Mouse (Mus musculus): ENCODE data around the gene Rapgef4. TPM values are rescaled to one million over a fixed set of nuclear protein-coding genes. Genes with fewer than 3 reads are reported as not detected.

The Rapgef4 gene
- polyA plus RNA-seq, 1 experiment from 2014 or later = 2.9 TPM

GRCm38 (mm10) chr2:71992129-71992528 lies 11.1 kb downstream of the Rapgef4 start:
- H3K9me3 ChIP-seq = 0 out of 2 replicates have a peak, but pooled peaks cover 4% of the 10 kb centered on the region

DNA sequence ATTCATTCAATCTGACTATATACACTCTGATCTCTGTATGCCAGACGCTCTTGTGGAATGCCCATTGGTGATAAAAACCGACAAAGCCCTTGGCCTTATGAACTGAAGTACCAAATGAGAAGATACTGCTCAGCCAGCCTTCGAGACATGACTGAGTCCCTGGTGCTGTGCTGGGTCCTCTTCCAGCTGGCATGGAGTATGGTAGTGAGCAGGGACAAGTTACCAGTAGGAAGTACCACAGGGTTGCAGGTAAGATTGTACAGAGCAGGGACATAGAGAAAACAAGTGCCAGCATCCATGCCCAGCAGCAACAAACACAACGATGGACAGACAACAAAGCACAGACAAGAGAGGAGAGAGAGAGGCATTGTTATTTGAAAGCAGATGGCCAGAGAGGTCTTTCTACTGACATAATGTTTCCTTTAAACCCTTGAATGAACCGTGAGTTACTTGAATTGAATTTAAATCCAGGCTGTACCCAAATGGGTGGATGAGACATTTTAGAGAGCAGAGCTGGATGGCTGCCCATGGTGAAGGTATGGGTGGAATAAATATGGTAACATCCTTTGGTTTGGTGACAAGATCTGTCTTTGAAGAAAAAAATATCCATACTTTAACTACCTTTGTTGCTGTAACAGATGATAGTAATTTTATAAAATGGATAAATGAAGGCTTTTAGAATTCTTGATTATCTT lies 12.8 kb downstream of the Rapgef4 start:
- no peak overlapping the region for H3K4me3 ChIP-seq
- 0 out of 2 replicates have a peak, but pooled peaks cover 4% of the 10 kb centered on the region for H3K9me3 ChIP-seq
- 85% methylated on average over 5 of the region's 5 CpGs for whole genome bisulfite sequencing
- H3K4me1 ChIP-seq (replicated peaks) = peaks cover under 1% of the 10 kb centered on the region; the same call in 1 of the 2 replicates
- no peak for DNase-seq (ENCODE audit: low spot score)
- no peaks in the 10 kb centered on the region for H3K27me3 ChIP-seq (ENCODE audit: insufficient read depth, poor library complexity, severe bottlenecking)
- no peak overlapping the region for H3K27ac ChIP-seq
- H3K36me3 ChIP-seq = no peaks in the 10 kb centered on the region

More at GRCm38 (mm10) chr2:71992129-71992528, 11.1 kb downstream of the Rapgef4 start:
- H3K27me3 ChIP-seq (ENCODE audit: insufficient read depth, poor library complexity, severe bottlenecking) = no peaks in the 10 kb centered on the region
- WGBS = 91% methylated on average over 3 of the region's 3 CpGs
- no peaks in the 10 kb centered on the region for H3K36me3 ChIP-seq
- H3K27ac ChIP-seq = no peak overlapping the region
- DNase-seq (ENCODE audit: low spot score) = no peak
- no peak overlapping the region for H3K4me3 ChIP-seq
- H3K4me1 ChIP-seq (replicated peaks) = peaks cover 9% of the 10 kb centered on the region; the same call in 1 of the 2 replicates

DNA sequence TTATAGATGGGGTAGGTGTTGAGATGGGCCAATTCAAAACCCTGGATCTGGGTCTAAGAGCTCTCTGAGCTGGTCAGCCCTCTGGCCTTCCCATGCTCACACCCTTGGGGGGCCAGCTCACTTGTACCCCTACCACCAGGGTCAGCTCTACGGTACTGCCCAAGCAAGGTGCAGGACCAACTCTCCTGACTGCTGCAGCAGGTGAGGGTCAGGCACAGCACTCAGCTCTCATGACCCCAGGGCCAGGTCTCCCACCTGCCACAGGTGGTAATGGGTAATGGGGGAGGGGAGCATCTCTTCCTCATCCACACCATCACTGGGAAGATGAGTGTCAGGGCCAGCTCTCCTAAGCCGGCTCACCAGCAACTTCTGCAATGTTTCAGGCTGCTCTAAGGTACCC lies 17.5 kb downstream of the Rapgef4 start:
- 92% methylated on average over 2 of the region's 2 CpGs for WGBS
- no peak for DNase-seq (ENCODE audit: low spot score)
- Histone ChIP-seq H3K27me3 (ENCODE audit: insufficient read depth, poor library complexity, severe bottlenecking) (no peaks in the 10 kb centered on the region), H3K36me3 (no peaks in the 10 kb centered on the region), H3K27ac (no peak overlapping the region), H3K4me3 (no peak overlapping the region), H3K9me3 (0 out of 2 replicates have a peak, but pooled peaks cover 4% of the 10 kb centered on the region), H3K4me1 (replicated peaks) (no peaks in the 10 kb centered on the region)

DNA sequence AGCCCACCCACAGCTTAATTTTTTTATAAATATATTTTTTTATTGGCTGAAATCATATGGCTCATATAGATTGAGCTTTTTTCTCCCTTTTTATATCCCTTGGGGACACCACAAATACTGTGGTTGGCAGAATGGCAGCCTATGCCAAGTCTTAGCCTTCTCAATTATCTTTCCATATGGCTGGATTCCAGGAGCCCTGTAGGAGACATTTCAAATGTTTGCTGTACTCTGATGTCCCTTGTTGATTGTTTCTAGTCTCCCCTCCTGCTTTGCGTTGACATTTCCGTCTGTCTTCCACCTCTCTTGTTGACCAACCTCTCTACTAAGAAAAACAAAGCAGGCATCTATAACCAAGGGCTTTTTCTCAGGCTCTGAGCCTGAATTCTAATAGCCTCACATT lies 19.1 kb downstream of the Rapgef4 start:
- no peak for DNase-seq (ENCODE audit: low spot score)
- Histone ChIP-seq H3K27ac (no peak overlapping the region), H3K27me3 (ENCODE audit: insufficient read depth, poor library complexity, severe bottlenecking) (no peaks in the 10 kb centered on the region), H3K36me3 (no peaks in the 10 kb centered on the region), H3K4me1 (replicated peaks) (no peaks in the 10 kb centered on the region), H3K4me3 (no peak overlapping the region), H3K9me3 (no peaks in the 10 kb centered on the region)
- 83% methylated on average over 2 of the region's 2 CpGs for WGBS

GRCm38 (mm10) chr2:72002843-72003370 lies 21.9 kb downstream of the Rapgef4 start:
- Histone ChIP-seq H3K36me3 (no peaks in the 10 kb centered on the region), H3K9me3 (no peaks in the 10 kb centered on the region), H3K4me1 (replicated peaks) (no peaks in the 10 kb centered on the region), H3K4me3 (no peak overlapping the region), H3K27me3 (ENCODE audit: insufficient read depth, poor library complexity, severe bottlenecking) (no peaks in the 10 kb centered on the region), H3K27ac (no peak overlapping the region)
- DNase-seq (ENCODE audit: low spot score) = no peak
- WGBS = 82% methylated on average over 5 of the region's 5 CpGs

- DNase-seq (ENCODE audit: low spot score) = no peak
- Histone ChIP-seq H3K4me3 (no peak overlapping the region), H3K27ac (no peak overlapping the region), H3K36me3 (no peaks in the 10 kb centered on the region), H3K9me3 (no peaks in the 10 kb centered on the region), H3K27me3 (ENCODE audit: insufficient read depth, poor library complexity, severe bottlenecking) (no peaks in the 10 kb centered on the region), H3K4me1 (replicated peaks) (no peaks in the 10 kb centered on the region)
- WGBS = 87% methylated on average over 13 of the region's 13 CpGs
Observed at GRCm38 (mm10) chr2:72003756-72004525, 22.9 kb downstream of the Rapgef4 start.

DNA sequence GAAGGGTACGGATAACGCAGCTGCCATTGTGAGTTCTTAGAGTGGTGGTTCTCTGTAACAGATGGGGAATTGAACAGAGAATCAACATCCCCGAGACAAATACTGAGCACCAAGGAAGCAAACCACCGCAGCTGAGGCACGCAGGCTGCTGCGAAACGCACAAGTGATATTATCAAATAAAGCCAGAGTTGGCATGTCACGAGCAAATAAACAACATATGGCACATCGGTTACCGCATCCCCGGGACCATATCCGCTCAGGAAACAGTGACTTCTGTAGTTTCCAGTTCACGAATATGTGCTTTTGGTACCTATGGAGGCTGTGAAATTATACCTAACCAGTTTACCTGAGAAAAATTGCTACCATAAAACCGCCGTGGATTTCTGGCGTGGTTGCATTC lies 24.0 kb downstream of the Rapgef4 start:
- Histone ChIP-seq H3K27me3 (ENCODE audit: insufficient read depth, poor library complexity, severe bottlenecking) (no peaks in the 10 kb centered on the region), H3K4me1 (replicated peaks) (no peaks in the 10 kb centered on the region), H3K4me3 (no peak overlapping the region), H3K36me3 (no peaks in the 10 kb centered on the region), H3K9me3 (no peaks in the 10 kb centered on the region), H3K27ac (no peak overlapping the region)
- 93% methylated on average over 16 of the region's 16 CpGs for WGBS
- DNase-seq (ENCODE audit: low spot score) = no peak

GRCm38 (mm10) chr2:72009446-72010218 lies 28.6 kb downstream of the Rapgef4 start:
- Histone ChIP-seq H3K4me3 (no peak overlapping the region), H3K4me1 (replicated peaks) (no peaks in the 10 kb centered on the region), H3K27ac (no peak overlapping the region), H3K9me3 (no peaks in the 10 kb centered on the region), H3K36me3 (no peaks in the 10 kb centered on the region), H3K27me3 (ENCODE audit: insufficient read depth, poor library complexity, severe bottlenecking) (no peaks in the 10 kb centered on the region)
- DNase-seq (ENCODE audit: low spot score) = no peak
- 80% methylated on average over 3 of the region's 3 CpGs for WGBS

- Histone ChIP-seq H3K36me3 (no peaks in the 10 kb centered on the region), H3K4me3 (no peak overlapping the region), H3K9me3 (no peaks in the 10 kb centered on the region), H3K27ac (no peak overlapping the region), H3K4me1 (replicated peaks) (no peaks in the 10 kb centered on the region), H3K27me3 (ENCODE audit: insufficient read depth, poor library complexity, severe bottlenecking) (no peaks in the 10 kb centered on the region)
- DNase-seq (ENCODE audit: low spot score) = no peak
- 88% methylated on average over 8 of the region's 8 CpGs for WGBS
Observed at GRCm38 (mm10) chr2:72015366-72015765, 34.3 kb downstream of the Rapgef4 start.

GRCm38 (mm10) chr2:72016013-72016412 lies 35.0 kb downstream of the Rapgef4 start:
- WGBS = 52% methylated on average over 5 of the region's 5 CpGs
- no peak for DNase-seq (ENCODE audit: low spot score)
- Histone ChIP-seq H3K4me1 (replicated peaks) (no peaks in the 10 kb centered on the region), H3K9me3 (no peaks in the 10 kb centered on the region), H3K27me3 (ENCODE audit: insufficient read depth, poor library complexity, severe bottlenecking) (no peaks in the 10 kb centered on the region), H3K36me3 (no peaks in the 10 kb centered on the region), H3K27ac (no peak overlapping the region), H3K4me3 (no peak overlapping the region)

DNA sequence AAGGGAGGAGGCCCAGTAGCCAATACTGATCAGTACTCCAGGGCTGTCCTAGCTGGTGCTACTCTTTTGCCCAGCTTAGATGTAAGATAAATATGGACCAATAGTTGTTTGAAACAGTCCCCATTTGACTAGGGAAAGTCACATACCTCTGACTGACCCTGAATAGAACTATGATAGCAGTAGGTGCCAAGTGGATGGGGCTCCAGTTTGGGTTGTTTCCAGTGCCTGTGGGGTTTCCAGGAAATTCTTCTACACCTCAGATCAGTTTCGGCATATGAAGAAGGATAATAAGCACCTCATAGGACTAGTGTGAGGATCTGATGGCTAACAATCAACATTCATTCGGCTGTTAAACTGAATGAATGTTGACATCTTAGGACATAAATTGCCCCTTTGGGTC lies 36.1 kb downstream of the Rapgef4 start:
- no peaks in the 10 kb centered on the region for H3K27me3 ChIP-seq (ENCODE audit: insufficient read depth, poor library complexity, severe bottlenecking)
- H3K4me3 ChIP-seq = no peak overlapping the region
- no peaks in the 10 kb centered on the region for H3K4me1 ChIP-seq (replicated peaks)
- no peaks in the 10 kb centered on the region for H3K36me3 ChIP-seq
- 85% methylated on average over 2 of the region's 2 CpGs for WGBS
- H3K27ac ChIP-seq = no peak overlapping the region
- no peak for DNase-seq (ENCODE audit: low spot score)
- no peaks in the 10 kb centered on the region for H3K9me3 ChIP-seq

- 71% methylated on average over 1 of the region's 1 CpGs for WGBS
- H3K4me3 ChIP-seq = no peak overlapping the region
- no peaks in the 10 kb centered on the region for H3K9me3 ChIP-seq
- H3K4me1 ChIP-seq (replicated peaks) = no peaks in the 10 kb centered on the region
- no peaks in the 10 kb centered on the region for H3K36me3 ChIP-seq
- H3K27ac ChIP-seq = no peak overlapping the region
- no peaks in the 10 kb centered on the region for H3K27me3 ChIP-seq (ENCODE audit: insufficient read depth, poor library complexity, severe bottlenecking)
- no peak for DNase-seq (ENCODE audit: low spot score)
Observed at GRCm38 (mm10) chr2:72018736-72019135, 37.7 kb downstream of the Rapgef4 start.
